Mouse (Mus musculus): ENCODE measurements around the gene Gjc1. TPM values are rescaled to one million over a fixed set of nuclear protein-coding genes. Genes with fewer than 3 reads are reported as not detected.

The Gjc1 gene
- polyA plus RNA-seq, 1 experiment from 2014 or later = not detected

DNA sequence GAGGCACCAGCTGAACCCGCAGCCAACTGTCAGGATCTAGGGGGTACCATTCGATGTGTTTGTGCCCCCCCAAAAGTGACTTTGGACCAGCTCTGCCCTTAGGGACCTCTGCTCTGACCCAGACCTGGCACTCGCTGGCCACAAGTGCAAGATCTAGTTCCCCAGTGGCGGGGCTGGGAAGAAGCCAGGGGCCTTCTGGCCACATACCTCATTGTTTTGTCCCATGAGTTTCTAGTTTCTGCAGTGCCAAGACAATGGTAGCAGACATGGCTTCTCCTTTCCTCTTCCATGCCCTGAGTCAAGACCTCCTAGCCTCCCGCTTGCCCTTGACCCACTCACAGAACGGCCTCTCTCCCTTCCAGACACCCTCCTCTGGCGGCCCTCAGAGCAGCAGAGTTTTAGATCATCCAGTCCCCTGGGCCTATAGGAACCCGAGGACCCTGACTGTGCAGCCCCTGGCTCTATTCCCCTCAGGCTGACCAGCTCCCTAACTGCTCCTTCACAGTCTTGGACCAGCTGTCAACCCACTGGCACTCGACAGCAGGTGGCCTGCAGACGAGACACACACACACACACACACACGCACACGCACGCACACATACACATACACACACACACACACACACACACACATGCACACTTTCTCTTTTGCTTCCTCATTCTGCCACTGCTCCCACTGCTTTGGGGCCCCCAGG is 66.5 kb downstream of the Gjc1 start:
- no peaks in the 10 kb centered on the region for H3K36me3 ChIP-seq (ENCODE audit: inconsistent target)
- no peak overlapping the region for H3K4me3 ChIP-seq (ENCODE audit: inconsistent target)
- H3K79me2 ChIP-seq (ENCODE audit: inconsistent target) = no peaks in the 10 kb centered on the region
- no peak overlapping the region for H3K27ac ChIP-seq
- WGBS (ENCODE audit: missing documents) = 34% methylated on average over 11 of the region's 13 CpGs

- Histone ChIP-seq H3K4me3 (ENCODE audit: inconsistent target) (no peak overlapping the region), H3K27ac (no peak overlapping the region), H3K36me3 (ENCODE audit: inconsistent target) (no peaks in the 10 kb centered on the region), H3K79me2 (ENCODE audit: inconsistent target) (no peaks in the 10 kb centered on the region)
- WGBS (ENCODE audit: missing documents) = 74% methylated on average over 2 of the region's 2 CpGs
Observed at GRCm38 (mm10) chr11:102749712-102750111, 69.8 kb downstream of the Gjc1 start.

Other genes with a start within 250 kb of the Gjc1 start
- gene Gm11627, start 240.2 kb downstream of the Gjc1 start, polyA plus RNA-seq (2018) = not detected in 3 replicates
- not detected in 3 replicates for gene Fzd2, start 215.3 kb downstream of the Gjc1 start, polyA plus RNA-seq (2018)
- not detected in 3 replicates for gene Meioc, start 156.0 kb downstream of the Gjc1 start, polyA plus RNA-seq (2018)
- 19.1 to 24.1 TPM (median 22.5 TPM) in 3 replicates for gene Ccdc43, start 121.9 kb downstream of the Gjc1 start, polyA plus RNA-seq (2018)
- gene Adam11, start 58.3 kb downstream of the Gjc1 start, polyA plus RNA-seq (2018) = 0.16 TPM in 1 of 3 replicates, not detected in the others
- gene Higd1b, start 16.1 kb upstream of the Gjc1 start, polyA plus RNA-seq (2018) = not detected in 3 replicates
- 45.8 to 73.1 TPM (median 46.9 TPM) in 3 replicates for gene Eftud2, start 61.3 kb upstream of the Gjc1 start, polyA plus RNA-seq (2018)
- gene Ccdc103, start 61.5 kb upstream of the Gjc1 start, polyA plus RNA-seq (2018) = not detected in 3 replicates
- not detected in 3 replicates for gene Fam187a, start 65.5 kb upstream of the Gjc1 start, polyA plus RNA-seq (2018)
- not detected in 3 replicates for gene Gfap, start 81.2 kb upstream of the Gjc1 start, polyA plus RNA-seq (2018)
- gene Kif18b, start 105.4 kb upstream of the Gjc1 start, polyA plus RNA-seq (2018) = 0.15 to 2.5 TPM (median 2.2 TPM) in 3 replicates
- gene C1ql1, start 127.0 kb upstream of the Gjc1 start, polyA plus RNA-seq (2018) = not detected in 3 replicates
- gene Nmt1, start 208.5 kb upstream of the Gjc1 start, polyA plus RNA-seq (2018) = 58.0 to 93.5 TPM (median 59.5 TPM) in 3 replicates
- gene Dcakd, start 208.6 kb upstream of the Gjc1 start, polyA plus RNA-seq (2018) = 24.3 to 27.5 TPM (median 26.4 TPM) in 3 replicates

Measured in macrophage (primary cell).